Mouse (Mus musculus) intestine, postnatal 0 days (tissue): ENCODE measurements at regions not wholly inside any gene's neighbourhood (a gene's known extent, or its start where the extent isn't known, plus 50 kb on each side); places are given as distances from the start of the nearest gene placed in this dataset.

Source experiments
- ATAC-seq: fragments of 200-750 bp; cut with Nextera tagmentation; 2 replicates; pipeline ENCODE4 v1.8.0; 2017; ENCODE audit warnings: mild to moderate bottlenecking, moderate TSS enrichment, moderate library complexity
- H3K27ac ChIP-seq: fragments of 300-500 bp; sonication (generic); 2 replicates; pipeline ENCODE4 v1.5.1; 2014; ENCODE audit warnings: mild to moderate bottlenecking, low read depth, low read length, moderate library complexity
- H3K27me3 ChIP-seq: fragments of 300-500 bp; sonication (generic); replicated peaks from 2 replicates; pipeline ENCODE4 v1.6.1; 2014; ENCODE audit warnings: low read length, mixed read lengths; ENCODE audit not compliant: control insufficient read depth, insufficient read depth
- H3K36me3 ChIP-seq: fragments of 300-500 bp; sonication (generic); 2 replicates; pipeline ENCODE4 v1.6.1; 2014; ENCODE audit warnings: mild to moderate bottlenecking, moderate library complexity; ENCODE audit not compliant: control insufficient read depth, insufficient read depth
- H3K4me1 ChIP-seq: fragments of 300-500 bp; sonication (generic); replicated peaks from 2 replicates; pipeline ENCODE4 v1.6.1; 2014; ENCODE audit warnings: antibody characterized with exemption, low read length, mixed read lengths; ENCODE audit not compliant: control insufficient read depth, insufficient read depth
- H3K4me2 ChIP-seq: fragments of 300-500 bp; sonication (generic); replicated peaks from 2 replicates; pipeline ENCODE4 v1.6.1; 2014; ENCODE audit warnings: low read depth, mild to moderate bottlenecking, moderate library complexity
- H3K4me3 ChIP-seq: fragments of 300-500 bp; sonication (generic); 2 replicates; pipeline ENCODE4 v1.5.1; 2014; ENCODE audit warnings: low read depth, low read length
- H3K9ac ChIP-seq: fragments of 300-500 bp; sonication (generic); 2 replicates; pipeline ENCODE4 v1.6.1; 2014; ENCODE audit warnings: mild to moderate bottlenecking, low read depth, low read length
- H3K9me3 ChIP-seq: fragments of 300-500 bp; sonication (generic); 2 replicates; pipeline ENCODE4 v1.6.1; 2016; ENCODE audit warnings: mixed run types; ENCODE audit not compliant: control insufficient read depth
- CTCF ChIP-seq: sonication (generic); IDR thresholded peaks from 2 replicates; pipeline ENCODE4 v1.5.1; 2016; ENCODE audit warnings: low read depth, mild to moderate bottlenecking, control low read depth, antibody characterized with exemption, moderate library complexity
- WGBS: fragments of 180-500 bp; shearing (Covaris S2); extraction: QIAGEN DNeasy Blood & Tissue Kit; methylation state at CpG from one replicate; pipeline ENCODE4 v1.1.7; 2014; 5-methylcytosine and 5-hydroxymethylcytosine counted together

DNA sequence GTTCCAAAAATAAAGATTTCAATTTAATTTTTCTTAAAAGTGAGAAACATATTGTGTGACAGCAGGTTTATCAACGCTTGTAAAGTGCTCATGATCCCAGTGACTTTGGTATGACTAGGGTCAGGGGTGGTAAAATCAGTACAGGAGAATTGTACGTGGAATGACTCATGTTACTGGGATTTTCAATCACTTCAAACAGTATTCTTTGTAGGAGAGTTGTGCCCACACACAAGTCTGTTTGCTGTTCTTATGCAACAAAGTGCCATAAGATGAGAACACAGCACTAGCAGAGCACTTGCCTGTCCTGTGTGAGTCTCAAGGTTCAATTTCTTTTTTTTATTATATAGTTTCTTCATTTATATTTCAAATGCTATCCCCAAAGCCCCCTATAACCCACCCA lies 166.5 kb downstream of the Smarca1 start:
- no peaks in the 10 kb centered on the region for H3K36me3 ChIP-seq

DNA sequence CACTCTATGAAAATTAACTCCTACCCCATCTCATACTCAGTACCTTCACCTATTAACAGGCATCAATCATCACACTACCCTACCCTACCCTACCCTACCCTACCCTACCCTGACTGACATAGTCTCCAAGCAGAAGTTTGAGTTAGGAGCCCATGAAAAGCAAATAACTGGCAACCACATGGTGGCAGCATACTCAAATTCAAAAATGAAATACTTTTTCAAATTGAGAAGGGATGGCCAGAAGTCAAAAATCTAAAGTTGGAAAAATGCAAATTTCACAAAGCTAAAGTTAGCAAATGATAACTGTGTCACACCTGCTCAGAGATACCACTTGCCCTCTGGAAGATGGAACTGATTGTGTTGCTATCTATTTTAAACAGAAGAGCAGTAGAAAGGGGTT lies 189.7 kb downstream of the Smarca1 start:
- Histone ChIP-seq H3K27me3 (no peaks in the 10 kb centered on the region), H3K36me3 (no peaks in the 10 kb centered on the region), H3K4me1 (no peaks in the 10 kb centered on the region), H3K4me2 (no peak overlapping the region), H3K9me3 (no peaks in the 10 kb centered on the region), H3K27ac (no peak overlapping the region), H3K9ac (no peak overlapping the region), H3K4me3 (no peak overlapping the region)
- peak; percentile 48 for TF ChIP-seq CTCF
- ATAC-seq, result no peak

More for the DNA sequence above, 166.5 kb downstream of the Smarca1 start:
- Histone ChIP-seq H3K4me3 (no peak overlapping the region), H3K4me1 (no peaks in the 10 kb centered on the region), H3K4me2 (no peak overlapping the region), H3K27ac (no peak overlapping the region), H3K9ac (no peak overlapping the region), H3K9me3 (no peaks in the 10 kb centered on the region), H3K27me3 (no peaks in the 10 kb centered on the region)
- TF ChIP-seq CTCF, result no peak
- ATAC-seq, result no peak
- 77% methylated on average over 2 of the region's 2 CpGs for WGBS

DNA sequence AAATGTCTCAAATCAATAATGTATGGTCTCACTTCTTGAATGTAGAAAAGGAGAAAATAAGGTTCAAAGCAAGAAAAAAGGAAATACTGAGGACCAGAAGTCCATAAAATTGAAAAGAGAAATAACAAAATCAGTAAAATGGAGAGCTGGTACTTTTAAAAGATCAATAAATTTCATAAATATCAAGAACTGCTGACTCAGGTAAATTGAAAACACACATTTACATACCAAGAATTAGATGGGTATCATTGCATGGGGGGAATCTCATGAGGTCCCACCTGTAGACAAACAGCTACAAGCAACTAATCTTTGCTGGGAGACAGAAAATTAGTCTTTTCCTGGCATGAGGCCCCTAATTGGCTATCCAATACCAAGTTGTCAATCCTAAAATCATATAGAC lies 224.0 kb downstream of the Smarca1 start:
- no peak overlapping the region for H3K27ac ChIP-seq
- no peak overlapping the region for H3K4me3 ChIP-seq
- H3K4me1 ChIP-seq, result no peaks in the 10 kb centered on the region
- no peak for TF ChIP-seq CTCF
- no peak overlapping the region for H3K9ac ChIP-seq
- H3K4me2 ChIP-seq, result no peak overlapping the region
- ATAC-seq, result no peak
- H3K9me3 ChIP-seq, result no peaks in the 10 kb centered on the region
- no peaks in the 10 kb centered on the region for H3K36me3 ChIP-seq
- no peaks in the 10 kb centered on the region for H3K27me3 ChIP-seq

DNA sequence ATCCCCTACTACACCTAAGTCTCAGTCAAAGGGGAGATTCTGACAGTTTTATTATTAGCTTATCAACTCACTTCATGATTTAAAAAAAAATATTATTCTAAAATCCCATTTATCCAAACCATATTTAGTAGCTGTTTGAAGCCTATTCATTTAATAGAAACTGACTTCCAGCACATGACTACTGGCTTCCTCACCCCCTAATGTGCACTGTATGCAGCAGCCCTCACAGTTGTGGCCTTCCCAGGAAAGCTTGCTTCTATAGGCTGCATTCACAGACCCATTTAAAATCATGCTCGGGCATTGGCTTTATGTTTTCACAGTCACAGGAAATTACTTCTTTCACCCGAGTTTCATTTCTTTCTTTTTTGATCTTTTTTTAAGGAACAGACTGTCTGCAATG lies 246.3 kb downstream of the Smarca1 start:
- Histone ChIP-seq H3K4me3 (no peak overlapping the region), H3K27me3 (no peaks in the 10 kb centered on the region), H3K9me3 (no peaks in the 10 kb centered on the region), H3K27ac (no peak overlapping the region), H3K36me3 (no peaks in the 10 kb centered on the region), H3K4me2 (no peak overlapping the region), H3K4me1 (no peaks in the 10 kb centered on the region), H3K9ac (no peak overlapping the region)
- WGBS, result 43% methylated on average over 2 of the region's 2 CpGs
- TF ChIP-seq CTCF, result no peak
- no peak for ATAC-seq

DNA sequence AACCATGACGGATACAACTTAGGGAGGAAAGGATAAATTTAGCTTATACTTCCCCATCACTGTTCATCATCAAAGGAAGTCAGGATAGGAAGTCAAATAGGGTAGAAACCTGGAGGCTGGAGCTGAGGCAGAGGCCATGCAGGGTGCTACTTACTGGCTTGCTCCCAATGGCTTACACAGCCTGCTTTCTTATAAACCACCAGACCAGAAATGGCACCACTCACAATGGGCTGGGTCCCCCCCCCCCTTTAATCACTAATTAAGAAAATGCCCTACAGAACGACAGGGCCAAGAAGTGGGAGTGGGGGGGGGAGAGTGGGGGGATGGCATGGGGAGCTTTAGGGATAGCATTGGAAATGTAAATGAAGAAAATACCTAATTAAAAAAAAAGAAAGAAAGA lies 251.6 kb downstream of the Smarca1 start:
- H3K36me3 ChIP-seq, result no peaks in the 10 kb centered on the region
- ATAC-seq, result no peak
- no peak overlapping the region for H3K9ac ChIP-seq
- H3K4me2 ChIP-seq, result no peak overlapping the region
- H3K9me3 ChIP-seq, result no peaks in the 10 kb centered on the region
- no peak overlapping the region for H3K4me3 ChIP-seq
- TF ChIP-seq CTCF, result no peak
- 72% methylated on average over 2 of the region's 2 CpGs for WGBS
- no peaks in the 10 kb centered on the region for H3K27me3 ChIP-seq
- H3K4me1 ChIP-seq, result no peaks in the 10 kb centered on the region
- no peak overlapping the region for H3K27ac ChIP-seq

DNA sequence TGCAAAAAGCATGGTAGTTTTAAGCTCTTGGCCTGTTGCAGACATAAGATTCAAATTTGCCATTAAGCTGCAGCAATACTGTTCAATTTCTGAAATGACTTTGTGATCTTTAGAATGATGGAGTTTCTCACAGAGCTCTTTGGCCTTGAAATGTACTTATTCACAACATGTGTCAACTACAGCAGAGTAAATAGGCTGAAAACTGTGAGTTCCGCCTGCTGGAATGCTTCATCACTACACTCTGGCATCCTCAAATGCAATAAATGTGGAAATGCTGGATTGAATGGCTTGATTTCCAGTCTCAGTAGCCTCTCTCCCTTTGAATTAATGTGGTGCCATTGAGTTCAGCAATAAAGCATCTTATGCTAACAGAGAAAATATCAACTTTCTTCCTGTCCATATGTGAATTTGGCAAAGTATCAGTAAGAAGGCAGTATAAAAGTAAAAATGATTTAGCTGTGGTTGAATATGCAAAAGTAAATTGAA lies 253.9 kb downstream of the Smarca1 start:
- Histone ChIP-seq H3K36me3 (no peaks in the 10 kb centered on the region), H3K4me3 (no peak overlapping the region), H3K27ac (no peak overlapping the region), H3K9ac (no peak overlapping the region), H3K4me2 (no peak overlapping the region), H3K27me3 (no peaks in the 10 kb centered on the region), H3K4me1 (no peaks in the 10 kb centered on the region), H3K9me3 (no peaks in the 10 kb centered on the region)
- 68% methylated on average over 1 of the region's 1 CpGs for WGBS
- no peak for TF ChIP-seq CTCF
- no peak for ATAC-seq

DNA sequence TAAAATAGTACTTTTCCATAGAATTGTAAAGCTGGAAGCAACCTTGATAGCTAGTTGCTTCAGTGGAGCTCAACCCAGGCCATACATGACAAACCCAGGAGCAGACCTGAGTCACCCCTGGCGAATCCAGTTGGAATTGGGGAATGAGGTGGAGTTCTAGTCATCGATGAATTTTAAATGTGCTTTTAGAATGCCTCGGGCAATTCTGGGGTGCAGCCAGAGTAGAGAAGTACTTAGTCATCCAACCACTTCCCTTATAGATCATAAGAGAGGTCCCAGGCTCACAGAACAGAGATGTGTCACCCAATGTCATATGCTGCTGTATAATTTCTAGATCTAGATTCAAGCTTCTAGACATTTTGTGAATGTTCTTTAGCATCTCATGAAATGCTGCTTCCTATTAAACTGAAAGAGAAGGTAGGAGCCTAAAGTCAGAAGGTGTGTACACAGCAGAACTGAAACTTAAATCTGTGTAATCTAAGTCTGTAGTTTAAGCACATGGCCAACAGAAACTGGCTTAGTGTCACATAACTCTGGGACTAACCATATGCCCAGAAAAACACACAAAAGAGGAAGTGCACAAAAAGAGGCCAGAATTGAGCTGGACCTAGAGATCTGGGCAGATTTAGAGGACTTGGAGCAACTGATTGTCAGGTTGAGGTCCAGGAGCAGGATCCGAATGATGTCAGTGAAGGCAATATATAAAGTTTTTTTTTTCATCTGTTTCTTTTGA lies 269.7 kb downstream of the Smarca1 start:
- no peak overlapping the region for H3K27ac ChIP-seq
- H3K4me2 ChIP-seq, result no peak overlapping the region
- 92% methylated on average over 4 of the region's 4 CpGs for WGBS
- no peak overlapping the region for H3K4me3 ChIP-seq
- H3K9me3 ChIP-seq, result no peaks in the 10 kb centered on the region
- no peaks in the 10 kb centered on the region for H3K4me1 ChIP-seq
- H3K36me3 ChIP-seq, result no peaks in the 10 kb centered on the region
- TF ChIP-seq CTCF, result no peak
- no peak overlapping the region for H3K9ac ChIP-seq
- H3K27me3 ChIP-seq, result no peaks in the 10 kb centered on the region
- ATAC-seq, result no peak
